Mouse (Mus musculus): ENCODE measurements around the gene Angel1.

GRCm38 (mm10) chr12:86683698-86684097 lies 42.6 kb downstream of the Angel1 start:
- TF ChIP-seq POLR2A (IDR thresholded peaks at IDR 0.05; ENCODE audit: extremely low read depth, insufficient read depth, low read length) = no peak
- no peak for TF ChIP-seq CTCF (IDR thresholded peaks at IDR 0.05; ENCODE audit: low read depth, low read length)

All from liver, adult 2 months (tissue).